Mouse (Mus musculus) adrenal gland, adult (tissue): Measurements from ENCODE around the gene Chil6.

ENCODE experiments used
- DNase-seq, 2 experiments: peaks; one replicate each; pipeline ENCODE4 v3.0.0; 2022 to 2023; ENCODE audit warnings: low spot score in 1 of 2; ENCODE audit not compliant: inconsistent age in 2 of 2

The Chil6 gene

DNA sequence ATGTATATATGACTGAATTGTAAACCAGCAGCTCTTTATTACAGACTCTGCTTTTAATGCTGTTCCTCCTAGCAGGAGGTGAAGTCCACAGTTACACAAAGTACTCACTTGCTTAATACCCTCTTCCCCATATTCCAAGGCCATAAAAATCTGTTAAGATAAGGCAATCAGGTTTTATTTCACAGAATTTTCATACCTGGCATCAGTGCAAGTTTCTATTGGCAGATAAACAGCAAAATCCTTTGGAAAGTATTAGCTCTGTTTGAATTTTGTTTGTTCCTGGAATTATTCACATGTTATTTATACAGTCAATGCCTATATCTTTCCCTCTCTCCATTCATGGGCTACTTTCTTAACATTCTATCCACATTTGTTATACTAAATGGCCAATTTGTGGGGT is at the start of gene Chil6:
TSS of gene Chil6 (minus strand) at position 101 of the 400 bp plus-strand sequence.
- DNase-seq: no peak

DNA sequence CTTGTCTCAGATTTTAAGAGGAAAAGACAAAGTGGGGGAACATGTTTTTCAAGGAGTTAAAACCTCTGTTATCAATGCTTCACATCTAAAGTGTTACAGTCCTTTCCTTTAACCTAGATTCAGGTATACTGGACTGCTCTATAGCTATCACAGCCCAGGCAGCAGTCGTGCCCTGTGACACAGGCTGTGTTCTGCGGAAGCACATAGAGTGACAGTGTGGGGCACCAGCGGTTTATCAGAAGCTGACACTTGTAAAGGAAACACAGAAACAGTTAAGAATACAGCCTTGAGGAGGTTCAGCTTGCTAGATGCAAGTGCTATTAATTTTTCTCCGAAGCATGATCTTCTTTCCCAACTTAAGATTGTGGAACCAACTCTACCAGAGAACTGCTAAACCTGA is 46.6 kb upstream of the Chil6 start:
- DNase-seq: no peak

DNA sequence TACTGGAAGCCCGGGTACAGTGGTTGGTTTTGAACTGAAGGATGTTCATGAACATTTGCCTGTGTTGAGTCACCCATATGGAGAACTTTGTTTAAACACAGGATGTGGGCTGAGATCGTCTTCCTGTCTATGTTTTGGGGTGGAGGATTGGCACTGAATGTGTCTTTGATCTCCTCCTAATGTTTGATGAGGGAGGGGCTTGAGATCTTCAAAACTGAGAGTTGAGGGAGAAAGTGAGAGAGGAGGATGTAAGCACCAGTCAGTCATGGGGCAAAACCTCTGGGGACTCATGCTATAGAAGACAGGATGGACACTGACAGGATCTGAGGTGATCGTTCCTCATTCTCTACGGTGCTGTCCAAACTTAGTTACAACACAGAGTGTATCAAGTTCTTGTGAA is 43.6 kb upstream of the Chil6 start:
- no peak for DNase-seq

DNA sequence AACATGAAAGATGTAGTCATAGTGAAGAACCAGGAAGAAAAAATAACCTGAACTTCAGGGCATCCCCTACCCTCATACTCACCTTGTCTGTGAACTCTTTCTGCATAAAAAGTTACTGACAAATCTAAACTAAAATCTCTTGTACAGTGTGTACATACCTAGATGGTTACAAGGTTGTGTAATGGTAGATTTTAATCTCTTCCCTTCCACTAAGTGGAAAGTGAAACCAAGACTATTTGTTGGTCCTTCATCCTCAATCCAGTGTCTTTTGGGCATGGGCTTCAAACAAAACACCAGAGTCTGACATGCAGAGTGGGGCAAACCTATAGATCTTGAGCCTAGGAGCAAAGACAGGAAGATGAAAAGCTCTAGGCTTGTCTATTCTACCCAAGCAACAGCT is 43.0 kb upstream of the Chil6 start:
- DNase-seq: no peak

DNA sequence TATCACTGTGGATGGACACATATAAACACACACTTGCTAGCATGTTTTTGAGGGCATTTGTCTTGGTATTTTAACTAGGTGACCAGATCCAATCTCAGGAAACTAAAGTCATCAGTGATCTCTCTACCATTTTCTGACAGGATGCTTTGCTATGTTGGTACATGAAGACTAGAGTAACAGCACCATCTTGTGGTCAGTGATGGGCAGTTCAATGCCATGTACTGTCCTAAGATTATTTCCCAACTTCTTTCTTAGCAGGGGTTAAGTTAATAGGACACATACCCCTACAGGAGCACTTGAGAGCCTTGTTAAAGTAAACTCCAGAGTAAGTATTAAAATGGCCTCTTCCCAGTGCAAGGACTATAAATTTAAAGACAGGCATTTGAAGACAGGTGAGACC is 42.6 kb upstream of the Chil6 start:
- DNase-seq: peak; percentile 7 to 73
